Mouse (Mus musculus): Measurements from ENCODE around the gene Olfr1042.

DNA sequence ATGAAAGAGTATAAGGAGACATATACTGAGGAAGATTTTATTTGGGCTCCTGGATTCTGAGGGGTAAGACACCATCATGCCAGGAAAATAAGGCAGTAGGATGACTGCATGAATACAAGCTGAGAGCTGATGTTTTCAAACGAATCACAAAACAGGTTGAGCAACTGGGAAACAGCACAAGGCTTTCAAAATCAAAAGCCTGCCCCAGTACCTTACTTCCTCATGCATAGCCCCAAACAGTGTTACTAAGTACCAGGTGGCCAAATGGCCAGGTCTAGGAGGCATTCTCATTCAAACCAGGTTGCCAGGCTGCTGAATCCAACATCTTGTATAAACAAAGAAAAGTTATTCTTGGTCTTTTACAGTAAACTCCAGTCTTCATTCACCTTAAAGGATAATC lies 34.2 kb upstream of the Olfr1042 start:
- TF ChIP-seq CTCF (IDR thresholded peaks at IDR 0.05; ENCODE audit: borderline replicate concordance, insufficient read depth, low read length), result no peak
- TF ChIP-seq POLR2A (IDR thresholded peaks at IDR 0.05; ENCODE audit: low read depth, low read length), result no peak

Data from embryonic fibroblast, embryonic 13.5 days (primary cell).